Mouse (Mus musculus) heart, embryonic 14.5 days (tissue): ENCODE results near the gene Trak1. TPM values are rescaled to one million over a fixed set of nuclear protein-coding genes. Genes with fewer than 3 reads are reported as not detected.

Experiments
- ATAC-seq: fragments of 200-750 bp; cut with Nextera tagmentation; 2 replicates; pipeline ENCODE4 v1.8.0; 2017; ENCODE audit warnings: low read depth, moderate TSS enrichment; ENCODE audit not compliant: insufficient number of reproducible peaks, insufficient read depth, low FRiP score
- H3K27ac ChIP-seq, 2 experiments: fragments of 200-500 bp in 1 of 2; fragments of 300-500 bp in 1 of 2; sonication (generic) in 1 of 2; replicated peaks in 1 of 2; 2 replicates each; pipeline ENCODE4 v1.5.1; 2012 to 2014; ENCODE audit warnings: low read depth in 2 of 2, low read length in 2 of 2, control low read depth in 1 of 2, mild to moderate bottlenecking in 1 of 2, mixed read lengths in 1 of 2; ENCODE audit not compliant: control insufficient read depth in 1 of 2, insufficient read depth in 1 of 2
- H3K27me3 ChIP-seq: fragments of 300-500 bp; sonication (generic); 2 replicates; pipeline ENCODE4 v1.6.1; 2014; ENCODE audit warnings: mild to moderate bottlenecking, low read length, control low read depth; ENCODE audit not compliant: control insufficient read depth, insufficient read depth
- H3K36me3 ChIP-seq: fragments of 300-500 bp; sonication (generic); 2 replicates; pipeline ENCODE4 v1.6.1; 2014; ENCODE audit warnings: mild to moderate bottlenecking, control low read depth, low read length, mixed read lengths; ENCODE audit not compliant: control insufficient read depth, insufficient read depth
- H3K4me1 ChIP-seq, 2 experiments: fragments of 200-500 bp in 1 of 2; fragments of 300-500 bp in 1 of 2; sonication (generic) in 1 of 2; 2 replicates each; pipeline ENCODE4 v1.6.1; 2012 to 2014; ENCODE audit warnings: low read length in 2 of 2, control low read depth in 1 of 2, mixed read lengths in 1 of 2; ENCODE audit not compliant: control insufficient read depth in 2 of 2, insufficient read depth in 2 of 2
- H3K4me2 ChIP-seq: fragments of 300-500 bp; sonication (generic); 2 replicates; pipeline ENCODE4 v1.6.1; 2014; ENCODE audit warnings: mild to moderate bottlenecking, low read length
- H3K4me3 ChIP-seq, 2 experiments: fragments of 200-500 bp in 1 of 2; fragments of 300-500 bp in 1 of 2; sonication (generic) in 1 of 2; 2 replicates each; pipeline ENCODE4 v1.5.1; 2012 to 2014; ENCODE audit warnings: low read length in 2 of 2, mild to moderate bottlenecking in 2 of 2, control low read depth in 1 of 2, low read depth in 1 of 2, moderate library complexity in 1 of 2; ENCODE audit not compliant: control insufficient read depth in 1 of 2, insufficient read depth in 1 of 2
- H3K9ac ChIP-seq: fragments of 300-500 bp; sonication (generic); 2 replicates; pipeline ENCODE4 v1.6.1; 2014; ENCODE audit warnings: mild to moderate bottlenecking, low read length
- H3K9me3 ChIP-seq: fragments of 300-500 bp; sonication (generic); 2 replicates; pipeline ENCODE4 v1.6.1; 2016; ENCODE audit warnings: low read length, control low read depth; ENCODE audit not compliant: control insufficient read depth
- WGBS: fragments of 180-500 bp; shearing (Covaris S2); extraction: QIAGEN DNeasy Blood & Tissue Kit; methylation state at CpG from one replicate; pipeline ENCODE4 v1.1.7; 2014; 5-methylcytosine and 5-hydroxymethylcytosine counted together
- polyA plus RNA-seq: library from polyadenylated mRNA; unstranded; fragments of >200 nt; fragmentation: Nextera tagmentation; extraction: Ambion mirVana; gene quantifications from 2 replicates; pipeline ENCODE4 v1.2.1, GENCODE M21; 2014

The Trak1 gene
- polyA plus RNA-seq, 1 experiment from 2014 or later = 41.3 TPM

GRCm38 (mm10) chr9:121374076-121374863 is 77.0 kb downstream of the Trak1 start:
- no peaks in the 10 kb centered on the region for H3K27me3 ChIP-seq
- H3K4me1 ChIP-seq = peaks cover 24 to 41% of the 10 kb centered on the region in 2 experiments
- H3K4me2 ChIP-seq = no peak overlapping the region
- peak overlapping the region in 1 of 2 experiments; percentile 17; a peak in 1 of 4 replicates for H3K27ac ChIP-seq
- no peaks in the 10 kb centered on the region for H3K9me3 ChIP-seq
- 38% methylated on average over 9 of the region's 9 CpGs for WGBS
- no peaks in the 10 kb centered on the region; the same call in 1 of the 2 replicates for H3K36me3 ChIP-seq
- peak; percentile 24; the same call in 1 of the 2 replicates for ATAC-seq
- no peak overlapping the region for H3K4me3 ChIP-seq
- no peak overlapping the region for H3K9ac ChIP-seq

- no peaks in the 10 kb centered on the region for H3K9me3 ChIP-seq
- no peaks in the 10 kb centered on the region; the same call in 1 of the 2 replicates for H3K36me3 ChIP-seq
- H3K4me3 ChIP-seq = no peak overlapping the region
- H3K4me1 ChIP-seq = peaks cover 22 to 37% of the 10 kb centered on the region in 2 experiments
- no peak overlapping the region for H3K27ac ChIP-seq
- WGBS = 87% methylated on average over 5 of the region's 5 CpGs
- no peaks in the 10 kb centered on the region for H3K27me3 ChIP-seq
- no peak for ATAC-seq
- H3K4me2 ChIP-seq = no peak overlapping the region
- H3K9ac ChIP-seq = no peak overlapping the region
Measured at GRCm38 (mm10) chr9:121374864-121375255, 77.6 kb downstream of the Trak1 start.

GRCm38 (mm10) chr9:121376094-121376493 is 78.8 kb downstream of the Trak1 start:
- H3K4me2 ChIP-seq = no peak overlapping the region
- no peaks in the 10 kb centered on the region for H3K27me3 ChIP-seq
- H3K36me3 ChIP-seq = no peaks in the 10 kb centered on the region
- peaks cover 14 to 29% of the 10 kb centered on the region in 2 experiments for H3K4me1 ChIP-seq
- H3K9me3 ChIP-seq = no peaks in the 10 kb centered on the region
- H3K4me3 ChIP-seq = no peak overlapping the region
- no peak for ATAC-seq
- 86% methylated on average over 5 of the region's 5 CpGs for WGBS
- H3K9ac ChIP-seq = no peak overlapping the region
- no peak overlapping the region for H3K27ac ChIP-seq

GRCm38 (mm10) chr9:121380310-121380920 is 83.1 kb downstream of the Trak1 start:
- Histone ChIP-seq H3K27me3 (no peaks in the 10 kb centered on the region), H3K27ac (no peak overlapping the region), H3K4me1 (peaks cover 22 to 36% of the 10 kb centered on the region in 2 experiments), H3K4me3 (no peak overlapping the region), H3K36me3 (no peaks in the 10 kb centered on the region), H3K4me2 (no peak overlapping the region), H3K9me3 (no peaks in the 10 kb centered on the region), H3K9ac (no peak overlapping the region)
- no peak for ATAC-seq
- 89% methylated on average over 8 of the region's 11 CpGs for WGBS

- peak overlapping the region; percentile 21 for H3K4me2 ChIP-seq
- 34% methylated on average over 17 of the region's 17 CpGs for WGBS
- no peak overlapping the region for H3K4me3 ChIP-seq
- peak overlapping the region in 1 of 2 experiments; percentile 43; a peak in 2 of 4 replicates for H3K27ac ChIP-seq
- H3K36me3 ChIP-seq = no peaks in the 10 kb centered on the region
- H3K27me3 ChIP-seq = no peaks in the 10 kb centered on the region
- ATAC-seq = no peak
- H3K9ac ChIP-seq = peak overlapping the region; percentile 51; the same call in 1 of the 2 replicates
- H3K4me1 ChIP-seq = peaks cover 22 to 38% of the 10 kb centered on the region in 2 experiments
- H3K9me3 ChIP-seq = no peaks in the 10 kb centered on the region
Measured at GRCm38 (mm10) chr9:121381678-121382297, 84.5 kb downstream of the Trak1 start.

GRCm38 (mm10) chr9:121382568-121382967 is 85.3 kb downstream of the Trak1 start:
- Histone ChIP-seq H3K4me2 (no peak overlapping the region; the same call in 1 of the 2 replicates), H3K36me3 (no peaks in the 10 kb centered on the region), H3K9me3 (no peaks in the 10 kb centered on the region), H3K4me1 (peaks cover 23 to 39% of the 10 kb centered on the region in 2 experiments), H3K4me3 (no peak overlapping the region), H3K27me3 (no peaks in the 10 kb centered on the region), H3K27ac (no peak overlapping the region), H3K9ac (no peak overlapping the region)
- ATAC-seq = no peak
- WGBS = 90% methylated on average over 14 of the region's 14 CpGs

GRCm38 (mm10) chr9:121383180-121383586 is 85.9 kb downstream of the Trak1 start:
- no peak overlapping the region for H3K4me2 ChIP-seq
- H3K4me1 ChIP-seq = peaks cover 28 to 45% of the 10 kb centered on the region in 2 experiments
- H3K9me3 ChIP-seq = no peaks in the 10 kb centered on the region
- H3K27me3 ChIP-seq = no peaks in the 10 kb centered on the region
- no peak overlapping the region for H3K4me3 ChIP-seq
- no peak for ATAC-seq
- WGBS = 91% methylated on average over 9 of the region's 9 CpGs
- H3K27ac ChIP-seq = no peak overlapping the region
- no peaks in the 10 kb centered on the region for H3K36me3 ChIP-seq
- peak overlapping the region; percentile 16; the same call in 1 of the 2 replicates for H3K9ac ChIP-seq
